Mouse (Mus musculus): ENCODE measurements around the gene Gipc3. TPM values are rescaled to one million over a fixed set of nuclear protein-coding genes. Genes with fewer than 3 reads are reported as not detected.

Gipc3 gene
- polyA plus RNA-seq, 1 experiment from 2014 or later, result 0.05 TPM

DNA sequence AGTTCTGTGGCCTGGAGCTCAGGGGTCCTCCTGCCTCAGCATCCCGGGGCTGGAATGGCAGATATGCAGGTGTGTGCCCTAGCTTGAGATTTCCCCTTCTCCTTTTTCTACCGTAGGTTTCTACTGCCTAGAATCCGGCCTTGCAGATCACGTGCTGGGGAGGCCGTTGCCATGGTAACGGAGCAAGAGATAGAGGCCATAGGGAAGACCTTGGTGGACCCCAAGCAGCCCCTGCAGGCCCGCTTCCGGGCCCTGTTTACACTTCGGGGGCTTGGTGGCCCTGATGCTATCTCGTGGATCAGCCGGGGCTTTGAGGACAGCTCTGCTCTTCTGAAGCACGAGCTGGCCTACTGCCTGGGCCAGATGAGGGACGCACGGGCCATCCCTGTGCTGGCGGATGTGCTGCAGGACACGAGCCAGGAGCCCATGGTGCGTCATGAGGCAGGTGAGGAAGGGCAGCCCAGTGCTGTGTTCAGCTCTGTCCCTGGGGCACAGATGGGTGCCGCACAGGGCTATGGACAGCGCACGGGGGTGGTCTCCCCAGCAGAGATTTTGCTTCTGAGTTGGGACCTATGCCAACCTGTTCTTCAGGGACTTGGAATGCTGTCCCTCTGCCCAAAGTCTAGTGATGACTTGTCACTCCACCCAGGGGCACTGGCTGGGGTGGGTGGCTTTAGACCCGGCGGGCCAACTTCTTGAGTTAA, 42.7 kb upstream of the Gipc3 start:
- Histone ChIP-seq H3K4me1 (ENCODE audit: control insufficient read depth, insufficient read depth, low read length) (peaks cover 14% of the 10 kb centered on the region), H3K27me3 (ENCODE audit: control insufficient read depth, insufficient read depth, low read length) (no peaks in the 10 kb centered on the region), H3K4me3 (ENCODE audit: low read depth, low read length) (peak overlapping the region; percentile 93; the same call in 1 of the 2 replicates), H3K27ac (ENCODE audit: low read depth, low read length) (no peak overlapping the region), H3K9me3 (ENCODE audit: control insufficient read depth, low read length) (no peaks in the 10 kb centered on the region), H3K36me3 (ENCODE audit: control insufficient read depth, insufficient read depth, low read length) (peaks cover 21% of the 10 kb centered on the region), H3K4me2 (ENCODE audit: low read depth, low read length) (peak overlapping the region; percentile 91), H3K9ac (replicated peaks; ENCODE audit: low read depth, low read length) (no peak overlapping the region)
- WGBS, result 89% methylated on average over 22 of the region's 22 CpGs
- no peak for ATAC-seq (ENCODE audit: low read depth)

DNA sequence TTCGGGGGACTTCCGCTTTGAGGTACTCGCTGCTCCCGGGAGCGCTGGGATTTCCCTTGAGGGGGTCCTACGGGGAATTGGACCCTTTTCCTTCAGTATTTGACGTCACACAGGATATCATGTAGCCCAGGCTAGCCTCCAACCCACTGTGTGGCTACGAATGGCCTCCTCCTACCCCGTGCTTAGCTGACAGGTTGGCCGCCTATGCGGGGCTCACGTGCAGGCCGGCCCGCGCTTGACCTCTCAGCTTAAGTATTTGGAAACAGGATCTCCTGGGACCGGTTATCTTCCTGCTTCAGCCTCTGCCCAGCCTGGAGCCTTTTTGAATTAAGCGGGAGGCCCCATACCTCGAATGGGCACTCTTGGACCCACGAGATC, 41.5 kb upstream of the Gipc3 start:
- Histone ChIP-seq H3K4me3 (ENCODE audit: low read depth, low read length) (peak overlapping the region; percentile 93), H3K9me3 (ENCODE audit: control insufficient read depth, low read length) (no peaks in the 10 kb centered on the region), H3K27ac (ENCODE audit: low read depth, low read length) (peak overlapping the region; percentile 84), H3K27me3 (ENCODE audit: control insufficient read depth, insufficient read depth, low read length) (no peaks in the 10 kb centered on the region), H3K4me2 (ENCODE audit: low read depth, low read length) (peak overlapping the region; percentile 91), H3K36me3 (ENCODE audit: control insufficient read depth, insufficient read depth, low read length) (peaks cover 21% of the 10 kb centered on the region), H3K4me1 (ENCODE audit: control insufficient read depth, insufficient read depth, low read length) (peaks cover 8% of the 10 kb centered on the region), H3K9ac (replicated peaks; ENCODE audit: low read depth, low read length) (peak overlapping the region; percentile 82)
- 1% methylated on average over 19 of the region's 19 CpGs for WGBS
- peak; percentile 22 for ATAC-seq (ENCODE audit: low read depth)

DNA sequence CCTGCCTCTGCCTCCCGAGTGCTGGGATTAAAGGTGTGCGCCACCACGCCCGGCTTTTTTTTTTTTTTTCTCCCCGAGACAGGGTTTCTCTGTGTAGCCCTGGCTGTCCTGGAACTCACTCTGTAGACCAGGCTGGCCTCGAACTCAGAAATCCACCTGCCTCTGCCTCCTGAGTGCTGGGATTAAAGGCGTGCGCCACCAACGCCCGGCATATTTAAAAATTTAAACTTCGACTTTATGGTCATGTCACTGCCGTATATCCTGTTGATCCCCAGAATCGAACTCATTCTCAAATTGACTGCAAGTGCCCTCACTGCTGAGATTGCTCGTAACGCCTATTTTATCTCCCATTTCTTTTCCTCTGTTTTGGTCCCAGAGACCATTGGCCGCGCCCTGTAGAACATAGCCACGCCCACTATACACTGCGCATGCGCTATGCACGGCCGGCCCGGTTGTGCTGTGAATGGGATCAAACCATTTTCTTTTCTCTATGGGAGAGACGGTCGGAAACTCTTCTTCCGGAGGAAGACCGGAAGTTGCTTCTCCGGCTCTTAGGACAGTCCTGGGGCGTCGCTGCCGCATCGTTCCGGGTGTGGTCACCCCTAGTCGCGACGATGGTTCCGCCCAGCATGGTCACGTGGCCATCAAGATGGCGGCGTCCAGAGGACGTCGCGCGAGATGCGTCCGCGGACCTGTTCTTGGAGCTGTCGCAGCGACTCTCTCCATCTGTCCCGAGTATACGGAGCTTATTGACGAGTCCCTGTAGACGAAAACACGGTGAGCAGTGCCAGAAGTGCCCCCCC, 40.9 kb upstream of the Gipc3 start, which contains the start of the genes Dohh and Gm48551:
Gene Dohh, plus strand, starts transcription at position 627 of the 803 bp plus-strand sequence.
Gene Gm48551, plus strand, starts transcription at position 665 of the 803 bp plus-strand sequence.
- H3K4me2 ChIP-seq (ENCODE audit: low read depth, low read length), result peak within 1 kb of the TSS; percentile 91
- H3K9me3 ChIP-seq (ENCODE audit: control insufficient read depth, low read length), result no peaks in the 10 kb centered on the region
- peak within 1 kb of the TSS; percentile 93 for H3K4me3 ChIP-seq (ENCODE audit: low read depth, low read length)
- H3K4me1 ChIP-seq (ENCODE audit: control insufficient read depth, insufficient read depth, low read length), result peaks cover 8% of the 10 kb centered on the region
- 7% methylated on average over 53 of the region's 54 CpGs for WGBS
- H3K27ac ChIP-seq (ENCODE audit: low read depth, low read length), result peak within 1 kb of the TSS; percentile 84
- H3K27me3 ChIP-seq (ENCODE audit: control insufficient read depth, insufficient read depth, low read length), result no peaks in the 10 kb centered on the region
- peaks cover 21% of the 10 kb centered on the region for H3K36me3 ChIP-seq (ENCODE audit: control insufficient read depth, insufficient read depth, low read length)
- H3K9ac ChIP-seq (replicated peaks; ENCODE audit: low read depth, low read length), result peak within 1 kb of the TSS; percentile 82
- ATAC-seq (ENCODE audit: low read depth), result peak; percentile 95

DNA sequence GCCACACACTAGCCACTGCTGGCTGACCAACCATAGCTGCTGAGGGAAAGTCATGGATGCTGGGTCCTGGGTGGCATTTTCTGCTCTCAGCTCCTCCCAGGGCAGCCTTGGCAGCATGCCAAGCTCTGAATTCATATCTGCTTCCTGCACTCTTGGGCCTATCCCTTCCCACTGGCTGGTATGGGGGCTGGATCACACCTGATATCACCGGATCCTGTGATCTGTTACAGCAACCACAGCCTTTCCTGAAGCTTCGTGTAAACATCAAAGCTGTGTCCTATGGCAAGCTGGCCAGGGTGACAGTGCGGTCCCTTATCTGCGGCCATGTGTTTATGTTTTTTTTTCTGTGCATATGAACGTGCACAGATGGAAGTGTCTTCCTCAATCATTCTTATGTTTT, 39.0 kb upstream of the Gipc3 start:
- no peak for ATAC-seq (ENCODE audit: low read depth)
- peaks cover 15% of the 10 kb centered on the region for H3K4me1 ChIP-seq (ENCODE audit: control insufficient read depth, insufficient read depth, low read length)
- peaks cover 6% of the 10 kb centered on the region for H3K36me3 ChIP-seq (ENCODE audit: control insufficient read depth, insufficient read depth, low read length)
- no peak overlapping the region for H3K4me3 ChIP-seq (ENCODE audit: low read depth, low read length)
- no peaks in the 10 kb centered on the region for H3K9me3 ChIP-seq (ENCODE audit: control insufficient read depth, low read length)
- no peaks in the 10 kb centered on the region for H3K27me3 ChIP-seq (ENCODE audit: control insufficient read depth, insufficient read depth, low read length)
- no peak overlapping the region for H3K9ac ChIP-seq (replicated peaks; ENCODE audit: low read depth, low read length)
- 82% methylated on average over 5 of the region's 5 CpGs for WGBS
- H3K27ac ChIP-seq (ENCODE audit: low read depth, low read length), result no peak overlapping the region
- H3K4me2 ChIP-seq (ENCODE audit: low read depth, low read length), result no peak overlapping the region

- Histone ChIP-seq H3K9me3 (ENCODE audit: control insufficient read depth, low read length) (no peaks in the 10 kb centered on the region), H3K27me3 (ENCODE audit: control insufficient read depth, insufficient read depth, low read length) (no peaks in the 10 kb centered on the region), H3K4me2 (ENCODE audit: low read depth, low read length) (no peak overlapping the region), H3K4me1 (ENCODE audit: control insufficient read depth, insufficient read depth, low read length) (peaks cover 23% of the 10 kb centered on the region), H3K4me3 (ENCODE audit: low read depth, low read length) (no peak overlapping the region), H3K9ac (replicated peaks; ENCODE audit: low read depth, low read length) (no peak overlapping the region), H3K27ac (ENCODE audit: low read depth, low read length) (no peak overlapping the region), H3K36me3 (ENCODE audit: control insufficient read depth, insufficient read depth, low read length) (no peaks in the 10 kb centered on the region)
- WGBS, result 92% methylated on average over 6 of the region's 6 CpGs
- ATAC-seq (ENCODE audit: low read depth), result no peak
Observed at GRCm38 (mm10) chr10:81379809-81380378, 36.8 kb upstream of the Gipc3 start.

DNA sequence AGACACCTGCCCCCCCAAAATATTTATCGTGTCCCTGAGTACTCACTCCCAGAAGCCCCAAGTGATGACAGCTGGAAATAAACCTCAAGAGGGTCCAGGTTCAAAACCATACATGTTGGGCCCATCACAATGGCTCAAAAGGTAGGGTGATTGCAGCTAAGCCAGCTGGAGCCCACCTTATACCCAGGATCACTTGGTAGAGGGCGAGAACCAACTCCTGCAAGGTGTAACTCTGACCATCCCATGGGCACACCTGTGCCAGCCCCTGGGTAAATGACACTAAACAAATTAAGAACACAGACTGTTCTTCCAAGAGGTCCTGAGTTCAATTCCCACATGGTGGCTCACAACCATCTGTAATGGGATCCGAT, 36.1 kb upstream of the Gipc3 start:
- Histone ChIP-seq H3K9me3 (ENCODE audit: control insufficient read depth, low read length) (no peaks in the 10 kb centered on the region), H3K4me3 (ENCODE audit: low read depth, low read length) (peak overlapping the region; percentile 75), H3K27ac (ENCODE audit: low read depth, low read length) (peak overlapping the region; percentile 70; the same call in 1 of the 2 replicates), H3K4me1 (ENCODE audit: control insufficient read depth, insufficient read depth, low read length) (peaks cover 21% of the 10 kb centered on the region), H3K36me3 (ENCODE audit: control insufficient read depth, insufficient read depth, low read length) (peaks cover under 1% of the 10 kb centered on the region; the same call in 1 of the 2 replicates), H3K27me3 (ENCODE audit: control insufficient read depth, insufficient read depth, low read length) (no peaks in the 10 kb centered on the region), H3K9ac (replicated peaks; ENCODE audit: low read depth, low read length) (no peak overlapping the region; the same call in 1 of the 2 replicates), H3K4me2 (ENCODE audit: low read depth, low read length) (peak overlapping the region; percentile 52)
- 57% methylated on average over 3 of the region's 3 CpGs for WGBS
- peak; percentile 3 for ATAC-seq (ENCODE audit: low read depth)

GRCm38 (mm10) chr10:81378553-81379182, 35.6 kb upstream of the Gipc3 start:
- H3K27me3 ChIP-seq (ENCODE audit: control insufficient read depth, insufficient read depth, low read length), result no peaks in the 10 kb centered on the region
- WGBS, result 1% methylated on average over 46 of the region's 46 CpGs
- peak overlapping the region; percentile 79 for H3K9ac ChIP-seq (replicated peaks; ENCODE audit: low read depth, low read length)
- H3K4me2 ChIP-seq (ENCODE audit: low read depth, low read length), result peak overlapping the region; percentile 52
- peak overlapping the region; percentile 75 for H3K4me3 ChIP-seq (ENCODE audit: low read depth, low read length)
- peaks cover 4% of the 10 kb centered on the region; the same call in 1 of the 2 replicates for H3K36me3 ChIP-seq (ENCODE audit: control insufficient read depth, insufficient read depth, low read length)
- peaks cover 21% of the 10 kb centered on the region for H3K4me1 ChIP-seq (ENCODE audit: control insufficient read depth, insufficient read depth, low read length)
- ATAC-seq (ENCODE audit: low read depth), result peak; percentile 95
- H3K9me3 ChIP-seq (ENCODE audit: control insufficient read depth, low read length), result no peaks in the 10 kb centered on the region
- H3K27ac ChIP-seq (ENCODE audit: low read depth, low read length), result peak overlapping the region; percentile 79

DNA sequence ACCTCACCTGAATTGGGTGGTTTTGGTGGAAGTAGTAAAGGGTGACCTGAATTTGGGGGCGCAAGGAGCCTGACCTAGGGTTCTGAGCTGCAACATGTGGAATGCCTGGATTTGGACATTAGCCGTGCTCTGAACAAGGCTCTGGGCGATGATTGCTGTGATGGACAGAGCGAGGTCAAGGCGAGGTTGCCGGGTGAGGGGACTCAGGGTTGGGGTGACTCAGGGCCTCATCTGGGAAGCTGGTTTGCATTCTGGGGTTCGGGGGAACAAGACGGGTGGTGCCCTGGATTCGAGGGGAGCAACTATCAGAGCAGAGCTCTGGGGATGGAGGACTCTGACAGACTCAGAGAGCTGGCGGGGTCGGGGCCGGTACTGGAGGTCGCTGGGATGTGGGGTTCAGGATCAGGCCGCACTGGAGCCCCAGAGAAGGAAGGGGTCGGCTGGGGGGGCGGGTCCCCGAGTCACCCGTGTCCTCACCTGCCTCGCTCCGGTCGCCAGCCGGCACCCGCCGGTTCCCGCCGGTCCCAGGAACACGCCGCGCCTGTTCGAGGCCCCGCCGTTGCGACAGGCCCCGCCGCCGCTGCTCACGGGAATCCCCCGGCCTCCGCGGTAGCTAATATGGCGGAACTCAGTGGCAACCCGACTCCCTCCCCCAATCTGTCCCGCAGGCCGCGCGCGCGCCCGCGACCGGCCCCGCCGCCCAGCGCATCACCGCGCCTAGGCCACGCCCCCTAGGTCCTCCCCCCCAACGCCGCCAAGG, 34.9 kb upstream of the Gipc3 start, which contains the start of gene Fzr1:
Gene Fzr1, minus strand, starts transcription at position 724 of the 760 bp plus-strand sequence.
- H3K4me2 ChIP-seq (ENCODE audit: low read depth, low read length), result peak within 1 kb of the TSS; percentile 89
- no peaks in the 10 kb centered on the region for H3K9me3 ChIP-seq (ENCODE audit: control insufficient read depth, low read length)
- H3K27ac ChIP-seq (ENCODE audit: low read depth, low read length), result peak within 1 kb of the TSS; percentile 79
- peak within 1 kb of the TSS; percentile 75 for H3K4me3 ChIP-seq (ENCODE audit: low read depth, low read length)
- peak; percentile 52 for ATAC-seq (ENCODE audit: low read depth)
- H3K36me3 ChIP-seq (ENCODE audit: control insufficient read depth, insufficient read depth, low read length), result peaks cover 4% of the 10 kb centered on the region; the same call in 1 of the 2 replicates
- peak within 1 kb of the TSS; percentile 79 for H3K9ac ChIP-seq (replicated peaks; ENCODE audit: low read depth, low read length)
- WGBS, result under 1% methylated on average over 58 of the region's 59 CpGs
- peaks cover 21% of the 10 kb centered on the region for H3K4me1 ChIP-seq (ENCODE audit: control insufficient read depth, insufficient read depth, low read length)
- no peaks in the 10 kb centered on the region for H3K27me3 ChIP-seq (ENCODE audit: control insufficient read depth, insufficient read depth, low read length)

All from neural tube, embryonic 14.5 days (tissue).